Mouse (Mus musculus): Measurements from ENCODE around the gene Adig.

GRCm38 (mm10) chr2:158554366-158554765 is 52.0 kb downstream of the Adig start:
- TF ChIP-seq EP300 (IDR thresholded peaks at IDR 0.05; ENCODE audit: low read depth): no peak
- TF ChIP-seq CTCF (IDR thresholded peaks at IDR 0.05; ENCODE audit: low read depth): no peak

Measured in liver, postnatal 0 days (tissue).